ENCODE assay signal across 8 mouse cellular contexts in the genomic region with DNA sequence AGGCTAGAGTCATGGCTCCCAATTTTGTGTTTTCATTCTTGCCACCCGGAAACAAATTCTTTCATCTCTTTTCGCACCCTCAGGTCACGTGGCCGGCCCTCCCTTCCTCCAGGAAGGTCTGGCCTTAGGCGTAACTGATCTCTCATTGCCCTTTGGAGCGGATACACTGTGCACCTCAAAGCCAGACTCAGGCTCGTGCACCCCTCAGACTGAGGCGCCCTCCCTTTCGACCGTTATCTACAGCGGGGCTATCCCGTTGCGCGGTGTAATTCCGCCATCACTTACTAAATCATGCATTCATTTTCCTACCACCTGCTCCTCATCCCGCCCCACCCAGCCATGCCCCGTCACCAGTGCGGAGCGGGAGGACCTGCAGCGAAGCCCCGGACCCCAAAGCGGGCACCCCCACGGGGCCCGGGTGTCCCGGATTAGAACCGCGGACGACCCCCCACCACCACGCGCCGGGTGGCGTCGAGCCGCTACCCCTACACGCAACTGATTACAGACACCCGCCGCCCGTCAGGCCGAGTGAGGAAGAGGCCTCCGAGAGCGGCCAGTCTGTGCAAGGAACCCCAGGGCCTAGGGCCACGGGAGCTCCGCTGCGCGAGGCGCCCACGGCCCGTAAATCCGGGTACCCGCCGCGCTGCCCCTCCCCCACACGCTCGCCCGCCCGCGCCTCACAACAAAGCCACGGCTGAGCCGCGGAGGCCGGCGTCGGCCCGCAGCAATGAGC. TPM values are rescaled to one million over a fixed set of nuclear protein-coding genes. Genes with fewer than 3 reads are reported as not detected.
DNase-seq lines count a peak whose midpoint lies in the region; ATAC-seq and TF ChIP-seq lines count a peak whose summit lies in the region.

No protein-coding gene starts in this region.

- WGBS in forebrain, embryonic 11.5 days = under 1% methylated on average over 63 of the region's 64 CpGs
- WGBS in macrophage (ENCODE audit: missing documents) = 2% methylated on average over 52 of the region's 64 CpGs

- H3K27ac ChIP-seq in ES-E14 (ENCODE audit: insufficient read depth, low read depth, low read length, poor library complexity, severe bottlenecking) = peak overlapping the region; percentile 85
- H3K27ac ChIP-seq in forebrain, embryonic 11.5 days (ENCODE audit: low read depth, low read length) = peak overlapping the region; percentile 91
- peak overlapping the region; percentile 76 for H3K27ac ChIP-seq in macrophage

- H3K4me1 ChIP-seq in ES-E14 (ENCODE audit: control insufficient read depth in 2 of 2, insufficient read depth in 2 of 2, low read length in 2 of 2, poor library complexity in 1 of 2) = peaks cover 3 to 10% of the 10 kb centered on the region in 2 experiments; a peak in 3 of 4 replicates
- H3K4me1 ChIP-seq in forebrain, embryonic 11.5 days (replicated peaks; ENCODE audit: control insufficient read depth, insufficient read depth, low read length) = peaks cover 5% of the 10 kb centered on the region

- H3K36me3 ChIP-seq in ES-E14 (ENCODE audit: control insufficient read depth, insufficient read depth, low read length, poor library complexity, severe bottlenecking) (no peaks in the 10 kb centered on the region; the same call in none of the 2 replicates), macrophage (ENCODE audit: inconsistent target) (peaks cover 15% of the 10 kb centered on the region; the same call in 1 of the 2 replicates)
- H3K36me3 ChIP-seq in forebrain, embryonic 11.5 days (ENCODE audit: control insufficient read depth, insufficient read depth, low read length) = no peaks in the 10 kb centered on the region; the same call in 1 of the 2 replicates

- H3K9me3 ChIP-seq in ES-E14 (ENCODE audit: control insufficient read depth, insufficient read depth, low read depth, low read length) = no peaks in the 10 kb centered on the region
- H3K9me3 ChIP-seq in forebrain, embryonic 11.5 days (ENCODE audit: control insufficient read depth, low read length) = no peaks in the 10 kb centered on the region

- H3K9ac ChIP-seq in ES-E14 (ENCODE audit: insufficient read depth, low read depth, low read length, poor library complexity, severe bottlenecking) = peak overlapping the region; percentile 98
- peak overlapping the region; percentile 100 for H3K9ac ChIP-seq in forebrain, embryonic 11.5 days (ENCODE audit: low read length)

- peak; percentile 84 for ATAC-seq in forebrain, embryonic 11.5 days (replicated peaks; ENCODE audit: low FRiP score)

- no peaks in the 10 kb centered on the region for H3K27me3 ChIP-seq in forebrain, embryonic 11.5 days (ENCODE audit: control insufficient read depth, insufficient read depth, low read length)

- in situ Hi-C loops in ES-E14 (cut with MboI; ENCODE audit: low sequenced_read_pairs in 2 of 2, unreplicated experiment in 2 of 2) = no loop called here

- H3K79me2 ChIP-seq in macrophage (ENCODE audit: inconsistent target) = peaks cover 55% of the 10 kb centered on the region

- peak overlapping the region; percentile 90 to 91 for H3K4me3 ChIP-seq in ES-E14 (ENCODE audit: insufficient read depth in 1 of 2, low read depth in 1 of 2, low read length in 2 of 2, poor library complexity in 1 of 2, severe bottlenecking in 1 of 2)
- peak overlapping the region; percentile 100 for H3K4me3 ChIP-seq in forebrain, embryonic 11.5 days (ENCODE audit: low read depth, low read length)
- peak overlapping the region; percentile 87 for H3K4me3 ChIP-seq in macrophage (ENCODE audit: inconsistent target)

- peak; percentile 44 for DNase-seq in ES-E14 (ENCODE audit: low read depth, low spot score)
- peak; percentile 67 to 72 for DNase-seq in adrenal gland, postnatal 36 days
- DNase-seq in forebrain, embryonic 11.5 days (ENCODE audit: low spot score) = no peak
- DNase-seq in heart, postnatal 4 days = peak; percentile 54
- peak; percentile 19 to 34 for DNase-seq in layer of hippocampus, adult 8-10 months (ENCODE audit: low spot score in 2 of 2)
- DNase-seq in right cerebral cortex, adult 2 months (ENCODE audit: low spot score in 2 of 2) = peak; percentile 32 to 49
- DNase-seq in yolk sac, embryonic 10.5 days (ENCODE audit: low spot score) = peak; percentile 69

- H3K4me2 ChIP-seq in forebrain, embryonic 11.5 days (ENCODE audit: low read depth, low read length, severe bottlenecking) = peak overlapping the region; percentile 71

TF ChIP-seq in ES-E14, 5 proteins besides CTCF, POLR2A, EP300 and RAD21:
- TF ChIP-seq ZC3H11A (IDR thresholded peaks at IDR 0.05; ENCODE audit: borderline replicate concordance, low read depth, low read length) = no peak
- no peak for TF ChIP-seq MAFK (IDR thresholded peaks at IDR 0.05; ENCODE audit: insufficient read depth, low read depth, low read length)
- 0 out of 2 replicates have a peak, but pooled peaks have one; percentile 27 for TF ChIP-seq CHD2 (IDR thresholded peaks at IDR 0.05; ENCODE audit: low read depth, low read length)
- TF ChIP-seq ZNF384 (IDR thresholded peaks at IDR 0.05; ENCODE audit: low read depth, low read length) = no peak
- TF ChIP-seq HCFC1 (IDR thresholded peaks at IDR 0.05; ENCODE audit: borderline replicate concordance, insufficient read depth, low read length) = 0 out of 2 replicates have a peak, but pooled peaks have one; percentile 29

RNA-seq across cellular contexts. Expression of a gene that starts 0.5 kb away (rescaled TPM):
- 142 and 160 TPM in 2 replicates for total RNA-seq in ES-E14 (2012; rRNA removed)
- 100 to 1,000 TPM; 117 to 119 TPM for total RNA-seq in adrenal gland, postnatal 36 days (2021)
- 27.5 and 29.5 TPM in 2 replicates for polyA plus RNA-seq in forebrain, embryonic 11.5 days (2014; fragmentation: Nextera tagmentation; extraction: Ambion mirVana)
- total RNA-seq in heart, postnatal 4 days (2021) = 100 to 1,000 TPM; 115 to 117 TPM
- total RNA-seq in layer of hippocampus, adult 8-10 months (2022) = 100 to 1,000 TPM; 106 to 112 (median 109) TPM
- total RNA-seq in macrophage (2018; cell fraction: chromatin; rRNA removed) = 100 to 1,000 TPM; 139 to 418 (median 222) TPM
- total RNA-seq in macrophage (2018; cell fraction: cytosol; rRNA removed) = 10 to 100 TPM; 29.3 to 79.3 (median 55.6) TPM
- total RNA-seq in macrophage (2018; cell fraction: nucleus; rRNA removed) = 100 to 1,000 TPM in 22 of 26 experiments, 10 to 100 TPM in 4; 81.2 to 270 (median 124) TPM
- polyA plus RNA-seq in macrophage (2018) = 51.6 to 87.8 TPM (median 81.8 TPM) in 3 replicates
